Mouse (Mus musculus): ENCODE results near the gene Tnfrsf8.

DNA sequence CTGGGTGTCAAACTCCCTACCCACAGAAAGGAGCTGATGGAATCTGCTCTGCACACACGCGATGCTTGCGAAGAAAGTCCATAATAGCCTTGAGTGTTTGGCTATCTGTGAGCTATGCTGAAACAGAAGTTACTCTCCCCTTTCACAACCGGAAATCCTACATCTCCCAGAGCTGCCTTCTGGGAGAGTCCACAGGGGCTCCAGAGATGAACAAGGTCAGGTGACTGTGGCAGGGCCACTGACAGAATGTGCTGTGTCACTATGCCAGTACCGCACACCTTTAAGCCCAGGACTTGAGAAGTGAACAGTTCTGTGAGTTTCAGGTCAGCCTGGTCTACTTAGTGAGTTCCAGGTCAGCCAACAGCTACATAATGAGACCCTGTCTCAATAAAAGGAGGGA lies 20.4 kb downstream of the Tnfrsf8 start:
- TF ChIP-seq CTCF (IDR thresholded peaks at IDR 0.05; ENCODE audit: low read depth, low read length) = no peak
- no peak for TF ChIP-seq POLR2A (IDR thresholded peaks at IDR 0.05; ENCODE audit: extremely low read depth, insufficient read depth, low read length)

All from liver, adult 2 months (tissue).